Mouse (Mus musculus) neural tube, embryonic 11.5 days (tissue): Measurements from ENCODE around the gene Slamf1. TPM values are rescaled to one million over a fixed set of nuclear protein-coding genes. Genes with fewer than 3 reads are reported as not detected.

Source experiments
- ATAC-seq: fragments of 200-750 bp; cut with Nextera tagmentation; 2 replicates; pipeline ENCODE4 v1.8.0; 2017; ENCODE audit warnings: moderate number of reproducible peaks, mild to moderate bottlenecking, moderate TSS enrichment, moderate library complexity; ENCODE audit not compliant: insufficient read depth, low FRiP score, low TSS enrichment
- DNase-seq: peaks from one replicate; pipeline ENCODE4 v3.0.0-alpha.2; 2015; ENCODE audit warnings: low spot score
- H3K27ac ChIP-seq: fragments of 300-500 bp; sonication (generic); 2 replicates; pipeline ENCODE4 v1.5.1; 2014; ENCODE audit warnings: low read depth, mild to moderate bottlenecking, low read length
- H3K27me3 ChIP-seq: fragments of 300-500 bp; sonication (generic); 2 replicates; pipeline ENCODE4 v1.6.1; 2014; ENCODE audit warnings: mild to moderate bottlenecking, low read length, mixed read lengths; ENCODE audit not compliant: control insufficient read depth, insufficient read depth
- H3K36me3 ChIP-seq: fragments of 300-500 bp; sonication (generic); 2 replicates; pipeline ENCODE4 v1.6.1; 2014; ENCODE audit warnings: mild to moderate bottlenecking, low read length, moderate library complexity, mixed read lengths; ENCODE audit not compliant: control insufficient read depth, insufficient read depth
- H3K4me1 ChIP-seq: fragments of 300-500 bp; sonication (generic); 2 replicates; pipeline ENCODE4 v1.6.1; 2014; ENCODE audit warnings: low read length, mixed read lengths; ENCODE audit not compliant: control insufficient read depth, insufficient read depth
- H3K4me2 ChIP-seq: fragments of 300-500 bp; sonication (generic); 2 replicates; pipeline ENCODE4 v1.6.1; 2014; ENCODE audit warnings: low read depth, mild to moderate bottlenecking, moderate library complexity
- H3K4me3 ChIP-seq: fragments of 300-500 bp; sonication (generic); 2 replicates; pipeline ENCODE4 v1.5.1; 2014; ENCODE audit warnings: low read depth, low read length
- H3K9ac ChIP-seq: fragments of 300-500 bp; sonication (generic); 2 replicates; pipeline ENCODE4 v1.6.1; 2014; ENCODE audit warnings: mild to moderate bottlenecking, low read length
- H3K9me3 ChIP-seq: fragments of 300-500 bp; sonication (generic); 2 replicates; pipeline ENCODE4 v1.6.1; 2016; ENCODE audit warnings: low read length; ENCODE audit not compliant: control insufficient read depth
- WGBS: fragments of 180-500 bp; shearing (Covaris S2); extraction: QIAGEN DNeasy Blood & Tissue Kit; methylation state at CpG from one replicate; pipeline ENCODE4 v1.1.7; 2014; 5-methylcytosine and 5-hydroxymethylcytosine counted together
- polyA plus RNA-seq: library from polyadenylated mRNA; unstranded; fragments of >200 nt; fragmentation: Nextera tagmentation; extraction: Ambion mirVana; gene quantifications from 2 replicates; pipeline ENCODE4 v1.2.1, GENCODE M21; 2014

The Slamf1 gene
- polyA plus RNA-seq, 1 experiment from 2014 or later: 0.40 TPM

GRCm38 (mm10) chr1:171825462-171825861 lies 58.5 kb downstream of the Slamf1 start:
- ATAC-seq (no peak), DNase-seq (no peak)
- H3K27me3 ChIP-seq: no peaks in the 10 kb centered on the region
- no peak overlapping the region for H3K4me3 ChIP-seq
- H3K4me1 ChIP-seq: no peaks in the 10 kb centered on the region
- no peak overlapping the region for H3K27ac ChIP-seq
- no peaks in the 10 kb centered on the region for H3K36me3 ChIP-seq
- 53% methylated on average over 4 of the region's 4 CpGs for WGBS
- H3K9me3 ChIP-seq: no peaks in the 10 kb centered on the region
- H3K4me2 ChIP-seq: no peak overlapping the region
- H3K9ac ChIP-seq: no peak overlapping the region

DNA sequence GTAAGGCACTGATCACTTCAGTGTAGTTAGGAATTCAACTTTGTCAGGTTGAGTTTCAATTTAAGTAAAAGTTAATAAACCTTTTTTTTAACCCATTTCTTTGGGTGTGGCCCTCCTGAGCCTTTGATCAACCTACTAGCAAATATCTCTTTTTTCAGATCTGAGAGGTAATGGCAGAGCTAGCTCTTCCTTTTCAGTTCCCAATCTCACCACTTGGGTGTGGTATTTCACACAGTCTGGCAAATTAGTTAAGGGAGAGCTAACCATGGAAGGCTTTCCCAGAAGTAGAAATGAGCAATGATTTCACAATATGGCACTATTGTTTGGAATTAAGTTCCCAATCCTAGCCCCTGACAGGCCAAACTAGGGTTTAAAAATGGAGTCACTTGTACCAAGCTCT lies 59.2 kb downstream of the Slamf1 start:
- H3K27ac ChIP-seq: no peak overlapping the region
- ATAC-seq (peak; percentile 50; the same call in 1 of the 2 replicates), DNase-seq (no peak)
- no peaks in the 10 kb centered on the region for H3K36me3 ChIP-seq
- H3K9me3 ChIP-seq: no peaks in the 10 kb centered on the region
- no peaks in the 10 kb centered on the region for H3K27me3 ChIP-seq
- H3K4me1 ChIP-seq: no peaks in the 10 kb centered on the region
- no peak overlapping the region for H3K4me2 ChIP-seq
- H3K4me3 ChIP-seq: no peak overlapping the region
- H3K9ac ChIP-seq: no peak overlapping the region

DNA sequence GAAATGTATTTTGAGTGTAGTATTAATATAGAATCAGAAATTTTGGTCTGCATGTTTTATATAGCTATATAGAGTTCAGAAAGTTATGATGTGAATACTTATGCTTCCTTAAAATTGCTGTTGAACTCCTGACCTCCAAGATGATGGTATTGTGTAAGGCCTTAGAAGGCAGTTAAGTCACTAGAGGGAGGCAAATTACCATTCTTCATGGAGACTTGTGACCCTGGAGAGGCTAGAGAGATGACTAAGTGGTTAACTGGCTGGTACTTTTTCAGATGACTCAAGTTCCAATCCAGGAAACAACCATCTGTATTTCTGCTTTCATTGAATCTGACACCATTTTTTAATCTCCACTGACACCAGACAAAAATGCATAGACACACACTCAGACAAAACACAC lies 60.7 kb downstream of the Slamf1 start:
- H3K9ac ChIP-seq: no peak overlapping the region
- no peaks in the 10 kb centered on the region for H3K9me3 ChIP-seq
- no peaks in the 10 kb centered on the region for H3K27me3 ChIP-seq
- H3K4me3 ChIP-seq: no peak overlapping the region
- H3K4me2 ChIP-seq: no peak overlapping the region
- H3K27ac ChIP-seq: no peak overlapping the region
- no peaks in the 10 kb centered on the region for H3K36me3 ChIP-seq
- DNase-seq (no peak), ATAC-seq (no peak)
- H3K4me1 ChIP-seq: no peaks in the 10 kb centered on the region

DNA sequence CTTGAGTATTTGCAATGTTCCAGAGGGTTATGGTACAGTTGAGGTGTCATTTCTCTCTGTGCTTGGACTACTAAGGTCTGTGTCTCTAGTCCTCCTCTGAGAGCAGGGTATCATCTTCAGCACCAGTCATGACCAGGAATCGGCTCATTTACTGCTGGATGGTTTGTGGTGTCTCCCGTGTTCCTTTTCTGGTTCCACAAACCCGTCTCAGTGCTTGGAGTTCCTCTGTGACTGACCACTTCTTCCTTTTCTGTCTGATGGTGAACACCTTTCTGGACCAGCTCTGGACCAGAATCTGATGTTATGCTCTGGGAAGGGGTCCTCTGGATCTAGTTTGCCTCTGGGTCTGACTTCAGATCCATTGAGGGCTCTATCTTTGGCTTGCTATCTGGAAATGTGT lies 72.6 kb downstream of the Slamf1 start, which contains the start of gene Cd84:
Cd84 (plus strand) TSS at position 210 of the 400 bp plus-strand sequence.
- no peaks in the 10 kb centered on the region for H3K27me3 ChIP-seq
- H3K27ac ChIP-seq: no peak within 1 kb of the TSS
- no peak within 1 kb of the TSS for H3K4me2 ChIP-seq
- H3K9ac ChIP-seq: no peak within 1 kb of the TSS
- DNase-seq (no peak), ATAC-seq (no peak)
- H3K4me3 ChIP-seq: no peak within 1 kb of the TSS
- no peaks in the 10 kb centered on the region for H3K4me1 ChIP-seq
- no peaks in the 10 kb centered on the region for H3K9me3 ChIP-seq
- no peaks in the 10 kb centered on the region for H3K36me3 ChIP-seq
- 88% methylated on average over 3 of the region's 3 CpGs for WGBS

DNA sequence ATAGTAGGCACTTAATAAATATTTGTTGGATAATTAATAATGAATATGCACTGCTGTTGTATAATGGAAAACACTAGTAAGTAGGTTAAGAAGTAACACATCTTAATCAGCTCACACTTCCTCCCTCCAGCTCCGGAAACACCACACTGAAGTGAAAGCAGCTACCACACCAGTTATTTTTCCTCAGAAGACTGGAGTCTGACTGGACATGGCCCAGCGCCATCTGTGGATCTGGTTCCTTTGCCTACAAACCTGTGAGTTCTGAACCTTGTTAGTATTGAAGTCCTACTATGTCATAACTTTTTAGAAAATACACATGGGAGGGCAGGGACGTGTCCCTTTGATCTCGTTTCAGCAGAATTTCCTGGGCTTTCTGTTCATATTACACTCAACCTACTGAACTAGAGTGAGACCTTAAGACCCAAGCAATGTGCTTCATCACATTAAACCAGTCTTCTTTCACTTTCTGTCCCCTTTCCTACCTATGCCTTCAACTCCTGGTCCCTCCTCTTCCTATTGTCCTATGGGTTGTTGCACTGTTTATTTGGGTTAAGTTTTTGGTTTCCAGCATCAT lies 73.6 kb downstream of the Slamf1 start:
- no peak overlapping the region for H3K4me3 ChIP-seq
- H3K9me3 ChIP-seq: no peaks in the 10 kb centered on the region
- no peak overlapping the region for H3K27ac ChIP-seq
- no peaks in the 10 kb centered on the region for H3K4me1 ChIP-seq
- no peak overlapping the region for H3K4me2 ChIP-seq
- DNase-seq (no peak), ATAC-seq (no peak)
- H3K9ac ChIP-seq: no peak overlapping the region
- H3K36me3 ChIP-seq: no peaks in the 10 kb centered on the region
- 82% methylated on average over 4 of the region's 4 CpGs for WGBS
- no peaks in the 10 kb centered on the region for H3K27me3 ChIP-seq

DNA sequence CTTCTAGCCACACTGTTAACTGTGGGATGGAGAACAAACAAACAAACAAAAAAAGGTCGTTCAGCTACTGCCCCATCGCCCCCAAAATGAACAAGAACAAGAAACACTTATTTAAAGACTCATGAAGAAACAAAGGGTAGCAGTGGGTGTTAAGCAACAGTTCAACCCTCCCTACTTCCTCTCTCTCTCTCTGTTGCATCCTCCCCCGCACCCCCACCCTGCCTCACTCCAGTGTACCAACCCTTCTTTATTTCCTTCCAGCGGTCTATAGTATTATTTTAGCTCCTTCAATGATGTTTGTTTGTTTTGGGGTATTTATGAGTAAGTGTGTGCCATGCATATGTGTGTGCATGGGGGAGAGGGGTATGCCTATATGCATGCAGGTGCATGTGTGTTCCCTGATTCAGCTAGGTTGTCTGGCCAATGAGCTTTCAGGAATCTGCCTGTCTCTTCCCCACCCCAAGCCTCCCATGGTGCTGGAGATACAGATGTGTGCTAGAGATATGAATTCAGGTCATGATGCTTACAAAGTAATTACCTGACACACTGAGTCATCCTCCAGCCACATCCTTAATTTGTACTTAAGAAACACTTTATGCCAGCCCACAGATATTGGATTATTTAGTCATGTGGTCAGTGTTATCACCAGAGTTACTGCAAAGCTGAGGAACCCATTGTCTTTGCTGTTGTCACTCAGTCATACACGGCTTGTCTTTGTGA lies 78.3 kb downstream of the Slamf1 start:
- ATAC-seq: no peak
- Histone ChIP-seq H3K27me3 (no peaks in the 10 kb centered on the region), H3K4me1 (no peaks in the 10 kb centered on the region), H3K9me3 (no peaks in the 10 kb centered on the region), H3K9ac (no peak overlapping the region), H3K27ac (no peak overlapping the region), H3K4me2 (no peak overlapping the region), H3K4me3 (no peak overlapping the region), H3K36me3 (no peaks in the 10 kb centered on the region)
- DNase-seq: no peak
- 81% methylated on average over 5 of the region's 5 CpGs for WGBS

DNA sequence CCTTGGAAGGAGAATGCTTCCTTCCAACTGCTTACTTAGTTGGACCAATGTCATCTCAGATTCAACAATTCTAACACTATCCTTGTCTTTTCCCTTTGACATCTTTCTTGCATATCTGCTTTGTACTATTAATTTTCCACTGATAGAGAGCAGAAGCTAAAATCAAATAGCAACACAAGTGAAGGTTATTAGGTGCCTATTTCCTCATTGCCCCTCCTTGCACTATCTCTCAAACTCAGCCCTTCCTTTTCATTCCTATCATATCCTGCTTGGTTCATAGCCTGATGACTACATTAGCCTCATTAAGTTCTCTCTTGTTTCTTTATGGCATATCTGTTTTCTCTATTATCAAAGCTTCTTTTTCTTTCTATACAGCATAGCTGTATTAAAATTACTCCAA lies 81.3 kb downstream of the Slamf1 start:
- Histone ChIP-seq H3K27me3 (no peaks in the 10 kb centered on the region), H3K9ac (no peak overlapping the region), H3K4me2 (no peak overlapping the region), H3K4me3 (no peak overlapping the region), H3K27ac (no peak overlapping the region), H3K36me3 (no peaks in the 10 kb centered on the region), H3K9me3 (no peaks in the 10 kb centered on the region), H3K4me1 (no peaks in the 10 kb centered on the region)
- DNase-seq (no peak), ATAC-seq (no peak)

- Histone ChIP-seq H3K4me2 (no peak overlapping the region), H3K36me3 (no peaks in the 10 kb centered on the region), H3K4me1 (no peaks in the 10 kb centered on the region), H3K9ac (no peak overlapping the region), H3K9me3 (no peaks in the 10 kb centered on the region), H3K27me3 (no peaks in the 10 kb centered on the region), H3K27ac (no peak overlapping the region), H3K4me3 (no peak overlapping the region)
- WGBS: 86% methylated on average over 4 of the region's 4 CpGs
- no peak for DNase-seq
- ATAC-seq: no peak
Measured at GRCm38 (mm10) chr1:171848757-171849156, 81.8 kb downstream of the Slamf1 start.

- H3K4me2 ChIP-seq: no peak overlapping the region
- ATAC-seq: no peak
- whole genome bisulfite sequencing: 87% methylated on average over 5 of the region's 5 CpGs
Measured at GRCm38 (mm10) chr1:171849454-171849853, 82.5 kb downstream of the Slamf1 start.

More at GRCm38 (mm10) chr1:171849454-171849853, 82.5 kb downstream of the Slamf1 start:
- Histone ChIP-seq H3K9me3 (no peaks in the 10 kb centered on the region), H3K4me3 (no peak overlapping the region), H3K27ac (no peak overlapping the region), H3K36me3 (no peaks in the 10 kb centered on the region), H3K9ac (no peak overlapping the region), H3K27me3 (no peaks in the 10 kb centered on the region), H3K4me1 (no peaks in the 10 kb centered on the region)
- DNase-seq: no peak
